Mouse (Mus musculus): ENCODE results near the gene Fgf11.
A peak's percentile ranks its signal among the peaks of the same experiment; 100 is the strongest.

Gene Fgf11

DNA sequence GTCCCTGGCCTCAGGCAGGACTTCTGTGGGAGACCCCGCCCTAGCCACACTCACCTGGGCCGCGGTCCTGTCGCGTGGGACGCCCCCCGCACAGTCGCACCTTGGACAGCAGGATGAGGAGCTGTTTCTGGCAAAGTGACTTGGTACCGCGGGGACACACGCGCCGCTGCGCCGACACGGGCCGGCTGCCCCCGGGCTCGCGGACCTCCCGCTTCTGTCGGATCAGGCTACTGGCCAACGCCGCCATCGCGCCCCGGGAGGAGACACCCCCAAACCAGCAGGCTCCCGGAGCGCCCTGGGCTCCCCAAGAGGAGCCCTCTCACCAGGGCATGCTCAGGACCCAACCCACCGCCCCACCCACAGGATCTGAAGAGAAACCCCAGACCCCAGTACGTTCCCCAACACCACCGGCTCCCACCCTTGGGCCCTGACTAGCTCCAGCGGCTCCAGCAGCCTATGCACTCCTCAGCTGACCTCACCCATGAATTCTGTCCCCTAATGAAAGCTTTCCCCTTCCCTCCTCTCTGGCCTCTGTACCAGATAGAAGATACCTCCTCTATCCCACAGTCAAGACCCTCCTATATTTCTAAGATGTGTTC lies at the start of gene Fgf11:
TSS of gene Fgf11 (minus strand) at position 479 of the 599 bp plus-strand sequence.
- DNase-seq: no peak

GRCm38 (mm10) chr11:69850754-69851153 lies 49.1 kb upstream of the Fgf11 start:
- no peak for DNase-seq

- DNase-seq: no peak
Observed at GRCm38 (mm10) chr11:69849884-69850283, 48.2 kb upstream of the Fgf11 start.

DNA sequence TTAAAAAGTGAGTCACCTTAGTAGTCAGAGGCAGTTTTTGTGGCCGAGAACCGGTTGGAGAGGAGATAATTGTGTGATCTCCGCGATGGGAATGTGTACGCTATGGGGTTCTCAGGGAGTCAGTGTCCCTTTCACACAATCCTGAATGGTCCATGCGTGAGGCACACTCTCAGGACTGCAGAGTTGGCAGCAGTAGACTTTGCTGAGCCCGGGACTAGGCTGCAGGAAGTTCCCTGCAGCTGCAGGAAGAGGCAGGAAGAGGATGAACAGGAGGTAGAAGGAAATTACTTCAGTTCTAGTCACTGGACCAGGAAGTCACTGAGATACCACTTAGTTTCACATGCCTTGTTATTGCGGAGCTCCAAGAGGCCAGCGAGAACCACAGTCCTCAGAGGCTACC lies 47.5 kb upstream of the Fgf11 start:
- DNase-seq: no peak

DNA sequence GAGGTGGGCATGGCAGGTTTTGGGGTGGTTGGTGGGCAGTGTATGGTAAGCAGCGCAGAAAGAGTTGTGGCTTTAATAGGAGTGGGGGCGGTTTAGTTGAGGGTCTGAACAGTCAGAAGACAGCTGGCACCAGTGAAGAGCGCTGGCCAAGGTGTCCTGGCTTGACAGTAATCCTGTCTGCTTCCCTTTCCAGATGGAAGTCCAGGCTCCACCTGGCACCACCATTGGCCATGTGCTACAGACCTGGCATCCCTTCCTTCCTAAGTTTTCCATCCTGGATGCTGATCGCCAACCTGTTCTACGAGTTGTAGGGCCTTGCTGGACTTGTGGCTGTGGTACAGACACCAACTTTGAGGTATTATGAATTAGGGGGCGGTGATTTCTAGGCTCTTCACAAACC lies 46.4 kb upstream of the Fgf11 start:
- no peak for DNase-seq

DNA sequence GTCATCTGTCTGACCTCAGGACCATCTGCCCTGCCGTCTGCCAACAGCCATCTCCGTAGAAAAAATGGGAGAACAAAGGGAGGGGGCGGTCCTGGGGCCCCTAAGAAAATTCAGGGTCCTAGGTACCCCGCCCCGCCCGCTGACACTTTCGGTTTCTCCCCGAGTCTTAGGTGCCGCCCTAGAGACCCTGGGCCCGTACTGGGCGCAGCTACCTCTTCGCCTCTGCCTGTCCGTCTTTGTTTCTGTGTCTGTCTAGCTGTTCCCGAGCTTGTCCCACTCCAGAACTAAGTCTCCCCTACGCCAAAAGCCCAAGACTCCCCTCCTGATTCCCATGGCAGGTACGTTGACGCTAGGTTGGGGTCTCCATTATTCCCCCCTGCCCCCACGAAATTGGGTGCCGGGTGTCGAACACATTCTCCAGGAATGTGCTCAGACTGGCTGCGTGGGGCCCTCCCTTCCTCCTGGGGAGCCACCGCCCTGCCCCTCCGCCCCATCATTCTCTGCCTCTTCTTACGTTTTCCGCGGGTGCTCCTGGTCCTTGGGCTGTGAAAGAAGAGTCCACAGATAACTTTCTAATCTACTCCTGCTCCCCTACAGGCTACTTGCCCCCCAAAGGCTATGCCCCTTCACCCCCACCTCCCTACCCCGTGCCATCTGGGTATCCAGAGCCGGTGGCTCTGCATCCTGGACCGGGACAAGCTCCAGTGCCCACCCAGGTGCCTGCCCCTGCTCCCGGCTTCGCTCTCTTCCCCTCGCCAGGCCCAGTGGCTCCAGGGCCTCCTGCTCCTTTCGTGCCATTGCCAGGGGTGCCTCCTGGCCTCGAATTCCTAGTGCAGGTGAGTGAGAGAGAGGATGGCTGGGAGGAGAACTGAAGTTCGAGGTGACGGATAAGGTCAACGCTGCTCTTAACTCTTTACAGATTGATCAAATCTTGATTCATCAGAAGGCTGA lies 45.4 kb upstream of the Fgf11 start:
- no peak for DNase-seq

- DNase-seq: peak; percentile 91
Observed at GRCm38 (mm10) chr11:69846198-69846680, 44.6 kb upstream of the Fgf11 start, which contains the start of gene Plscr3. Gene Plscr3, plus strand, starts transcription at chr11:69846376.

GRCm38 (mm10) chr11:69838714-69839104 lies 37.1 kb upstream of the Fgf11 start:
- no peak for DNase-seq

DNA sequence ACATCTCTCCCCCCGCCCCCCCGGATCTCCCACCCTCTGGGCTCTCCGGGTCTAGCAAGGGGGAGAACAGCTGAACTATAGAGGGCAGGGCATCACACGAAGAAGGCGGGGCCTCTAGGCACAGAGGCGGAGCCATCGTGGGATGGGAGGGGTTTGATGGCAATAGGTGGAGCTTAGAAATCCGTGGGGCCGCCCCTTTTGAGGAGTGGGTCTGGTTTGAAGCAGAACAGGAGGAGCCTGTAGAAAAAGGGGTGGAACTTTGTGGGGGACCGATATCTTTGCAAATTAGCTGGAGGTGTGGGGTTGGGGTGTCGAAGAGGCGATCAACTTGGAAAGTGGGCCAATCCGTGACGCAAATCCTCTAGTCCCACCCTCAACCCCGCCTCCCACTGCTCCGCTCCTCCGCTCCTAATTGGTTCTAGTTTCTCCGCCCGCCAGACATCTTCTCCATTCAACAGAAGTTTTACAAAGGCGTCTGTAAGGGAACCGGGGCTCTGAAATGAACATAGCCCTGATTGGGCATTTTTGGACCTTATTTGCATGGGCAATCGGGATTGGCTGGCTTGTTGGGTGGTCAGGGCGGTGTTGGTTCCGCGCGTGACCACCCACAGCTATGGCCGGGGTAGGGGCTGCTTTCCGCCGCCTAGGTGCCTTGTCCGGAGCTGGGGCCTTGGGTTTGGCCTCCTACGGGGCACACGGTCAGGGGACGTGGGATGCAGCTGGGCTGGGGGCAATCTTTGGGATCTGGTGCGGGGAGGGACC lies 36.5 kb upstream of the Fgf11 start, which contains the start of gene Tmem256:
TSS of gene Tmem256 (plus strand) at position 563 of the 762 bp plus-strand sequence.
- peak; percentile 95 for DNase-seq

GRCm38 (mm10) chr11:69837604-69837951 lies 35.9 kb upstream of the Fgf11 start, which contains the start of gene Nlgn2:
Gene Nlgn2, minus strand, starts transcription at chr11:69837784.
- no peak for DNase-seq

GRCm38 (mm10) chr11:69836703-69837576 lies 35.3 kb upstream of the Fgf11 start:
- no peak for DNase-seq

GRCm38 (mm10) chr11:69835966-69836335 lies 34.3 kb upstream of the Fgf11 start:
- no peak for DNase-seq

DNA sequence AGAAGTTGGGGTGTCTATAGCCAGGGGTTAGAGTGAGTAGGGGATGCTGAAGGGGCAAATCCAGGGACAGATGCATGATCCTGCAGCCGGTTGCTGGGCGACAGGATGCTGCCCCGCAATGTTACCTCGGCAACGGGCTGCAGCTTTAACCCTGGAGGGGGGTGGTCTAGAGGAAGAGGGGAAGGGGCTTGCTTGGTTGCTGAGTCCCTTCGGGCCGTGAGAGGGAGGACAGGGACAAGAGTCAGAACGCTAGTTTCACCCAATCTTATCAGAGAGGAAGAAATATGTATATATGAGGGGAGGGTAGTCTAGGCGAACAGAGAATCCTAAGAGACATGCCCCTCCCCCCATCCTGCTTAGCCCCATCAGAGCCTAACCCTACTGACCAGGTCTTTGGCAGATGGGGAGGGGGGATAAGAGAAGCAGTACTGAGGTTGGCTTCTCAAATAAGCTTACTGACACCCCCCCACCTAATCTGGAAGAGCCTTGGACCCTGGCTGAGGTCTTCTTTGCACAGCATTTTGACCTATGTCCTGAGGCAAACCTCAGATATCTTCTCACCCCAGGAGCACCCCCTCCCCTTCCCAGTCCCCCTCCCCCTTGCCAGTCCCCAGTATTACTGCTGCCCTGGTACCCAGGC lies 33.8 kb upstream of the Fgf11 start:
- no peak for DNase-seq

DNA sequence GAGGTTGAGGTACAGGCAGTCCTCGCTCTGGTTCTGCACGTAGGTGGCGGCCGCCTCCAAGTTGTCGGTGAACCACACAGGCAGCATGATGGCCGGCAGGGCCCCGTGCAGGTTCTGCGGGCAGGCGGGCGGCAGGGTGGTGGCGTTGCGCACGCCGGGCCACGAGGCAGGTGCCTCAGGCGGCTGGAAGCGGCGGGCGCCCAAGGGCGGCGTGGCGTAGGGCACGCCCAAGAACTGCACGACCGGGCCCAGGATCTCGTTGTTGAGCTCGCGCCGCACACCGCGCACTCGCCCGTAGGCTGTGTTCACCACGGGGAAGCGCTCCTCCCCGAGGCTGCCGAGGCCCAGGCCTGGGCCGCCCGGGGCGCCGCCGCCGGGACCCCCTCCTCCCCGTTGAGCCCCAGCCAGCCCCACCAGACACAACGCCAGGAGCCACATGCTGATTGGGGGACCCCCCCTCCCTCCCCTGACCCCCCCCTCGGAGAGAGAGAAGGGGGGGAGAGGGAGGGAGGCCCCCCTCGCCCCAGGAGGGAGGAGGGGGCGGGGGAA lies 32.4 kb upstream of the Fgf11 start:
- DNase-seq: no peak

- no peak for DNase-seq
Observed at GRCm38 (mm10) chr11:69833554-69833953, 31.9 kb upstream of the Fgf11 start.

GRCm38 (mm10) chr11:69828832-69829231 lies 27.2 kb upstream of the Fgf11 start:
- DNase-seq: no peak

DNA sequence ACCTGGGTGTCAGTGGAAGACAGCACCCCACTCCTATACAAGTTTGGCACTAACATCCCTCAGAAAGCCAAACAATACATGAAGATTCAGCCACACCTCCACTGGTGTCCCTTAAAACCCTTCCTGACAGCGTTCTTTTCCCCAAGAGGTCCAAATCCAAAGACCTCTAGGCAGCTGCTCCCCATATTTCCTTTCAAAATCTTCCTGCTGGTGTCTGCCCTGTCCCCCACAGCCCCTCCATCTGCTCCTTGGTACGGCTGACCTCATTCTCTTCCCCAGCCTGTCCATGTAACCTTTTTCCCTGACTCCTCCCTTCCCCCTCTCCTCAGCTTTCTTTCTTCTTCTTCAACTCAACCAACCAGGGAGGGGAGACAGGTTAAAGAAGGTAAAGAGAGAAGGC lies 21.8 kb upstream of the Fgf11 start:
- DNase-seq: no peak

DNA sequence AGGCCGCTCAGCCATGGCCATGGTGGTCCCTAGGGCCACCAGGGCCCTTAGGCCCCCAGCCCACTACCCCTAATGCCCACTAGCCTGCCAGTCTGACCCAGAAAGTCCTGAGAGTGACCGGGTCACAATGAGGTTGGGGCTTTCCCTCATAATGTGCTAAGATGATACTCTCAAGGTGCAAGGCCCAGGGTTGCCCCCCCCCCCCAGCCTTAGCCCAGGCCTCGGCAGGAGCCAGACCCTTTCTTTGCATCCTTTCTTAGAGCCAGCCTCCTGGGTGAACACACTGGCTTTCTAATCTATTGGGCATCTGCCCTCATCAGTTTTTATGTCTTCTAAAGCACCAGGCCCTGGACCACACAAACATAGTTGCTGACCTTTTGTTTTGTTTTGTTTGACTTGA lies 20.4 kb upstream of the Fgf11 start, which contains the start of gene Spem1:
TSS of gene Spem1 (minus strand) at position 101 of the 400 bp plus-strand sequence.
- DNase-seq: no peak

DNA sequence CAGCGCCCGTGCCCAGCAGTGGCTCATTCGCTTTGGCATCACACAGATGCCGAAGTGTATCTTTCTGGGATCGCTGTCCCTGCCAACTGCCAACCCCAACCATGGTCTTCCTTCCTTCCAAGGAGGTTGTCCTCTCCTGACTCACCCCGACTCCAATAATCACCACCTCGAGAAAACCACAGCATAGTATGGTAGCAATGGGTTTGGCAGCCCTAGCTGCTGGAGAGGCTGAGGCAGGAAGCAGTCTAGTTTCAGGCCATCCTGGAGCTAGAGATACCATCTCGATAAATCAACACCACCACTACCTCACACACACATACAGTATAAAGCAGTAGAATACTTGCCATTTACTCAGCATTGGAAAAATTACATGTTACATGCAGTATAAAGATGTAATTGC lies 17.2 kb upstream of the Fgf11 start:
- no peak for DNase-seq

DNA sequence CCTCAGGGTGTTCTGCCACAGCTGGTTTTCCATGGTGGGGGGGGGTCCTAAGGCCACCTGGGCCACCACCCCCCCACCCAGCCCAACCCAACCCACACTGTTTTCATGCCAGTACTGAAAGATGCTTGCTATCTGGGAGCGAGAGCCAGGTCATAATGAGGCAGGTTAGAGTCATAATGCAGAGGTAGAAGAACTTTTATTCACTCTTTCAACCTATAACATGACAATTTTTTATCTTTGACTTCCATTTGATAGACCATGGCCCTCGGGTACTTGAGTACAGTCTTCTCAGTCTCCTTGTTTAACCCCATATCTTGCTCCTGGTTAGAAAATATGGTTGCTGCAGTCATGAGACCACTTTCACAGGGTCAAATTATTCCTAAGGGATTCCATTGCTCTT lies 16.7 kb upstream of the Fgf11 start, which contains the start of gene Spem2:
TSS of gene Spem2 (minus strand) at position 101 of the 400 bp plus-strand sequence.
- DNase-seq: no peak

- DNase-seq: no peak
Observed at GRCm38 (mm10) chr11:69816520-69816919, 14.9 kb upstream of the Fgf11 start.

Data from right cerebral cortex, postnatal 25 days (tissue).